Mouse (Mus musculus): ENCODE measurements around the gene Maff. TPM values are rescaled to one million over a fixed set of nuclear protein-coding genes. Genes with fewer than 3 reads are reported as not detected.

The Maff gene
- total and polyA plus RNA-seq, 3 experiments = 9.2 to 15.4 (median 10.5) TPM

- Histone ChIP-seq H3K27me3 (replicated peaks) (no peaks in the 10 kb centered on the region), H3K27ac (ENCODE audit: insufficient read depth, low read depth) (peak overlapping the region; percentile 97), H3K9me3 (replicated peaks; ENCODE audit: low read length) (no peaks in the 10 kb centered on the region), H3K4me3 (replicated peaks in 1 of 3; ENCODE audit: low read depth in 2 of 3, low read length in 2 of 3, poor library complexity in 1 of 3) (peak overlapping the region; percentile 15 to 38 (median 32)), H3K36me3 (replicated peaks in 1 of 2; ENCODE audit: control insufficient read depth in 1 of 2, insufficient read depth in 1 of 2, low read length in 1 of 2) (peaks cover 11 to 20% of the 10 kb centered on the region in 2 experiments), H3K79me2 (replicated peaks; ENCODE audit: control insufficient read depth, extremely low read depth, insufficient read depth, poor library complexity, severe bottlenecking) (peaks cover 30% of the 10 kb centered on the region), H3K4me1 (ENCODE audit: control insufficient read depth in 1 of 2, insufficient read depth in 2 of 2) (peaks cover 25 to 69% of the 10 kb centered on the region in 2 experiments), H3K9ac (ENCODE audit: insufficient read depth, low read depth) (peak overlapping the region; percentile 45), H3K4me2 (ENCODE audit: insufficient read depth, low read depth, poor library complexity, severe bottlenecking) (peak overlapping the region; percentile 77)
- in situ Hi-C loops (cut with MboI; ENCODE audit: low pct_ligation_motif_present, low pct_unique_long_range_greater_than_20kb, low sequenced_read_pairs) = loop anchor here (5.0 kb wide), 1 partner anchor 36 kb away; the partner anchor contains the start of gene Baiap2l2
- DNase-seq (ENCODE audit: extremely low read depth) = peak; percentile 52
- dilution Hi-C loops (cut with MboI; ENCODE audit: extremely low pct_ligation_motif_present, extremely low pct_unique_long_range_greater_than_20kb, low sequenced_read_pairs) = no loop called here
- TF ChIP-seq JUN (IDR thresholded peaks at IDR 0.05; ENCODE audit: insufficient read depth, low read depth, low read length) = peak; percentile 58; the same call in 1 of the 2 replicates
- no peak for TF ChIP-seq NELFE (IDR thresholded peaks at IDR 0.05; ENCODE audit: low read depth, low read length)
- TF ChIP-seq KAT2A (IDR thresholded peaks at IDR 0.05; ENCODE audit: insufficient replicate concordance, low read length) = no peak
- TF ChIP-seq GABPA (IDR thresholded peaks at IDR 0.05; ENCODE audit: insufficient replicate concordance, low read depth, low read length) = no peak
- TF ChIP-seq ZC3H11A (IDR thresholded peaks at IDR 0.05; ENCODE audit: low read depth, low read length) = no peak
- no peak for TF ChIP-seq CHD1 (IDR thresholded peaks at IDR 0.05; ENCODE audit: low read depth, low read length)
- TF ChIP-seq JUND (conservative IDR thresholded peaks at IDR 0.05; ENCODE audit: low read depth, low read length) = peak; percentile 7; the same call in 1 of the 2 replicates
- TF ChIP-seq TBP (conservative IDR thresholded peaks at IDR 0.05; ENCODE audit: low read depth, low read length) = no peak
- no peak; the same call in 1 of the 2 replicates for TF ChIP-seq CHD2 (IDR thresholded peaks at IDR 0.05; ENCODE audit: low read length)
- TF ChIP-seq MXI1 (IDR thresholded peaks at IDR 0.05; ENCODE audit: low read depth, low read length) = no peak
- no peak for TF ChIP-seq MAZ (IDR thresholded peaks at IDR 0.05; ENCODE audit: low read depth, low read length)
- no peak for TF ChIP-seq MAFK (IDR thresholded peaks at IDR 0.05; ENCODE audit: insufficient replicate concordance, low read length)
- no peak for TF ChIP-seq MYC (IDR thresholded peaks at IDR 0.05; ENCODE audit: low read depth, low read length)
- TF ChIP-seq IRF4 (IDR thresholded peaks at IDR 0.05; ENCODE audit: low read depth, low read length) = peak; percentile 45; the same call in 1 of the 2 replicates
- TF ChIP-seq ZKSCAN1 (IDR thresholded peaks at IDR 0.05; ENCODE audit: borderline replicate concordance, low read depth, low read length) = no peak
- TF ChIP-seq ELF1 (IDR thresholded peaks at IDR 0.05; ENCODE audit: low read depth, low read length) = no peak
- no peak for TF ChIP-seq MEF2A (IDR thresholded peaks at IDR 0.05; ENCODE audit: borderline replicate concordance, low read depth, low read length)
- TF ChIP-seq PAX5 (IDR thresholded peaks at IDR 0.05; ENCODE audit: low read length) = no peak
- TF ChIP-seq SMC3 (IDR thresholded peaks at IDR 0.05; ENCODE audit: low read depth, low read length) = no peak
- TF ChIP-seq ETS1 (conservative IDR thresholded peaks at IDR 0.05; ENCODE audit: low read depth, low read length) = peak; percentile 50; the same call in 1 of the 2 replicates
- no peak for TF ChIP-seq RCOR1 (conservative IDR thresholded peaks at IDR 0.05; ENCODE audit: low read depth, low read length)
- TF ChIP-seq E2F4 (IDR thresholded peaks at IDR 0.05; ENCODE audit: insufficient replicate concordance, low read depth, low read length) = no peak
- TF ChIP-seq POLR2A (IDR thresholded peaks at IDR 0.05; ENCODE audit: low read depth, low read length) = no peak; the same call in 1 of the 2 replicates
- TF ChIP-seq ZNF384 (IDR thresholded peaks at IDR 0.05; ENCODE audit: low read depth, low read length) = no peak
- 0 out of 2 replicates have a peak, but pooled peaks have one; percentile 12 for TF ChIP-seq MAX (IDR thresholded peaks at IDR 0.05; ENCODE audit: low read length)
- TF ChIP-seq EP300 (IDR thresholded peaks at IDR 0.05; ENCODE audit: low read length) = peak; percentile 48; the same call in 1 of the 2 replicates
- peak; percentile 18; the same call in 1 of the 2 replicates for TF ChIP-seq BHLHE40 (IDR thresholded peaks at IDR 0.05; ENCODE audit: low read depth, low read length)
- TF ChIP-seq SIN3A (IDR thresholded peaks at IDR 0.05; ENCODE audit: low read length) = peak; percentile 86
- 0 out of 2 replicates have a peak, but pooled peaks have one; percentile 2 for TF ChIP-seq USF1 (IDR thresholded peaks at IDR 0.05; ENCODE audit: low read depth, low read length)
Observed at GRCm38 (mm10) chr15:79323791-79324155, 22.6 kb upstream of the Maff start.
